Mouse (Mus musculus) kidney, postnatal 36 days (tissue): ENCODE measurements at regions not wholly inside any gene's neighbourhood (a gene's known extent, or its start where the extent isn't known, plus 50 kb on each side); places are given as distances from the start of the nearest gene placed in this dataset.
"Not testable (repeated sequence)": the region's sequence is repeated elsewhere in the genome, so short reads cannot be mapped to it uniquely, and the experiment has no call there.

Source experiments
- DNase-seq, 2 experiments: peaks; one replicate each; pipeline ENCODE4 v3.0.0; 2021 to 2022; ENCODE audit warnings: mixed read lengths in 2 of 2

- no peak for DNase-seq
Measured at GRCm38 (mm10) chr1:185850590-185850989, 266.5 kb downstream of the Lyplal1 start.

GRCm38 (mm10) chr1:185851262-185851893, 265.7 kb downstream of the Lyplal1 start:
- no peak for DNase-seq

- DNase-seq = no peak
Measured at GRCm38 (mm10) chr1:185861692-185862091, 255.4 kb downstream of the Lyplal1 start.

- DNase-seq = no peak
Measured at GRCm38 (mm10) chr1:185865945-185866344, 251.2 kb downstream of the Lyplal1 start.

- DNase-seq = no peak
Measured at GRCm38 (mm10) chr1:185866612-185867011, 250.5 kb downstream of the Lyplal1 start.

GRCm38 (mm10) chr1:185867018-185867417, 250.1 kb downstream of the Lyplal1 start:
- no peak for DNase-seq

- DNase-seq = no peak
Measured at GRCm38 (mm10) chr1:185868721-185869120, 248.4 kb downstream of the Lyplal1 start.

GRCm38 (mm10) chr1:185887031-185887430, 230.1 kb downstream of the Lyplal1 start:
- DNase-seq = no peak

GRCm38 (mm10) chr1:185891814-185892213, 225.3 kb downstream of the Lyplal1 start:
- DNase-seq = no peak

- DNase-seq = no peak
Measured at GRCm38 (mm10) chr1:185893421-185893820, 223.7 kb downstream of the Lyplal1 start.

GRCm38 (mm10) chr1:185898475-185898874, 218.6 kb downstream of the Lyplal1 start:
- DNase-seq = no peak

- DNase-seq = no peak
Measured at GRCm38 (mm10) chr1:185900316-185900715, 216.8 kb downstream of the Lyplal1 start.

GRCm38 (mm10) chr1:185902395-185902794, 214.7 kb downstream of the Lyplal1 start:
- no peak for DNase-seq

- no peak for DNase-seq
Measured at GRCm38 (mm10) chr1:185905666-185906065, 211.4 kb downstream of the Lyplal1 start.

- DNase-seq = no peak
Measured at GRCm38 (mm10) chr1:185915579-185915978, 201.5 kb downstream of the Lyplal1 start.

GRCm38 (mm10) chr1:185918663-185919062, 198.4 kb downstream of the Lyplal1 start:
- DNase-seq = no peak

- DNase-seq = no peak
Measured at GRCm38 (mm10) chr1:185923723-185924122, 193.4 kb downstream of the Lyplal1 start.

- DNase-seq = no peak
Measured at GRCm38 (mm10) chr1:185929000-185929399, 188.1 kb downstream of the Lyplal1 start.

- DNase-seq = no peak
Measured at GRCm38 (mm10) chr1:185929761-185930160, 187.3 kb downstream of the Lyplal1 start.

- DNase-seq = no peak
Measured at GRCm38 (mm10) chr1:185933623-185934022, 183.5 kb downstream of the Lyplal1 start.

- DNase-seq = no peak
Measured at GRCm38 (mm10) chr1:185937026-185937425, 180.1 kb downstream of the Lyplal1 start.

- DNase-seq = no peak
Measured at GRCm38 (mm10) chr1:185939914-185940313, 177.2 kb downstream of the Lyplal1 start.

- DNase-seq = no peak
Measured at GRCm38 (mm10) chr1:185940511-185940910, 176.6 kb downstream of the Lyplal1 start.

- no peak for DNase-seq
Measured at GRCm38 (mm10) chr1:185951163-185951562, 165.9 kb downstream of the Lyplal1 start.

- not testable (repeated sequence) for DNase-seq
Measured at GRCm38 (mm10) chr1:185955821-185956220, 161.3 kb downstream of the Lyplal1 start.
